Mouse (Mus musculus) E14TG2a.4 (cell line): ENCODE data around the gene Zpbp2.

Experiments used
- H3K27me3 ChIP-seq: 2 replicates; pipeline ENCODE4 v1.6.1; 2014; ENCODE audit warnings: low read length, control low read depth; ENCODE audit not compliant: insufficient read depth
- H3K36me3 ChIP-seq: 2 replicates; pipeline ENCODE4 v1.6.1; 2014; ENCODE audit warnings: low read length, control low read depth; ENCODE audit not compliant: insufficient read depth
- H3K4me1 ChIP-seq: replicated peaks from 2 replicates; pipeline ENCODE4 v1.6.1; 2014; ENCODE audit warnings: low read depth, low read length, control low read depth
- H3K4me3 ChIP-seq: replicated peaks from 2 replicates; pipeline ENCODE4 v1.5.1; 2014; ENCODE audit warnings: mild to moderate bottlenecking, low read length
- H3K9me3 ChIP-seq: 2 replicates; pipeline ENCODE4 v1.6.1; 2014; ENCODE audit warnings: low read length, control low read depth
- CTCF ChIP-seq: conservative IDR thresholded peaks from 2 replicates; pipeline ENCODE4 v1.5.1; 2014; ENCODE audit warnings: low read length
- NANOG ChIP-seq: IDR thresholded peaks from 2 replicates; pipeline ENCODE4 v1.6.1; 2014; ENCODE audit warnings: borderline replicate concordance, low read length, mixed read lengths
- POU5F1 ChIP-seq: IDR thresholded peaks from 2 replicates; pipeline ENCODE4 v1.6.1; 2014; ENCODE audit warnings: low read length, borderline replicate concordance

The Zpbp2 gene

DNA sequence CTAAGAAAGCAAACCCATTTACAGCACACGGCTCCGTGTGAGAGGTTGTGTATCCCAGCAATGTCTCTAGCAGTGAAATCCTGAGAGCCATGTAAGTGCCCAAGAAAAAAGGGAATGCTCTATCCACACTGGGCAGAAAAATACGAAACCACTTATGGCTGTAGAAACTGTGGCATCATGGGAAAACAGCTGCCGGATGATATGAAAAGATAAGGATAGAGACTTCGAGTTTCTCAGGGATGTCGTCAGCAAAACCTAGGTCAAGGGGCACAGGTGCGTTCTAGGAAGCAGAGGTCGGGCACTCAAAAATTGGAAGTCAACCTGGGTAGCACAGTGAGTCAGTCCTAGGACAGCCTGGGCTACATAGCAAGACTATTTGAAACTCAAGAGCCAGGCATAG lies 38.4 kb downstream of the Zpbp2 start:
- Histone ChIP-seq H3K9me3 (no peaks in the 10 kb centered on the region), H3K27me3 (peaks cover 13% of the 10 kb centered on the region), H3K4me3 (no peak overlapping the region), H3K36me3 (peaks cover 10% of the 10 kb centered on the region), H3K4me1 (peaks cover 63% of the 10 kb centered on the region)
- TF ChIP-seq POU5F1 (no peak), CTCF (no peak), NANOG (no peak)

GRCm38 (mm10) chr11:98590548-98591445 lies 39.9 kb downstream of the Zpbp2 start:
- Histone ChIP-seq H3K27me3 (peaks cover 13% of the 10 kb centered on the region), H3K9me3 (no peaks in the 10 kb centered on the region), H3K4me3 (no peak overlapping the region), H3K36me3 (no peaks in the 10 kb centered on the region), H3K4me1 (peaks cover 52% of the 10 kb centered on the region)
- TF ChIP-seq CTCF (no peak), POU5F1 (no peak), NANOG (no peak)

DNA sequence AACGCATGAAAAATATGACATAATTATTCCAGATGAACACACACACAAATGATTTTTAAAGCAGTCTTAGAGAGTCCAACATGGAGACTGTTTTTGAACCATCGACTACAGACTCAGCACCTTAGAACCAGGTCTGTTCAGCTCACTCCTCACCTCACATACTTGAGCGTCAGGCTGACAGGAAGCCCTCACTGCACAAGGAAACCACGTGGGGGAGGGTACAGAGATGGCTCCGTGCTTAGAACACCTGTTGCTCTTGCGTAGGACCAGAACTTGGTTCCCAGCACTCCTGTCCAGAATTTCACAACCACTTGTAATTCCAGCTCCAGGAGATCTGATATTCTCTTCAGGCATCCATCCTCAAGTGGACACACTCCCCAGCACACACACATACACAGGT lies 44.1 kb downstream of the Zpbp2 start:
- TF ChIP-seq NANOG (no peak), POU5F1 (no peak), CTCF (no peak)
- H3K27me3 ChIP-seq, result peaks cover 37% of the 10 kb centered on the region

DNA sequence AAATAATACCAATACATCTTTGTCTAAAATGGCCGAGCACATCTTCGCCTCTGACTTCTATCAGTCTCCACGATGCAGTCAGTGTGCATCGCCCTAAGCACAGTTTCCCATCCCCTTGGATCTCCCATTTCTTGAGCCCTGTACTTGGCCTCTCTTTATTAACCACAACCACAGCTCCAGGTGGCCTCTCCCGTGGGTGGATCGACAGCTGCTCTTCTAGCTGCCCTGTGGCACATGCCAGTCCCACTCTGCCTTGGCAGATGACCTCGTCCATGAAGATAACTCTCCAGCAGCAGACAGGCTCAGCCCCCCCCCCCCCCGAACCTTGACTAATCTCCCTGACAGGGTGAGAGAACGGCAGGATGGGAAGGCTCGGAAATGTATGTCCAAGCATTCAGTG lies 44.6 kb downstream of the Zpbp2 start:
- peaks cover 34% of the 10 kb centered on the region for H3K4me1 ChIP-seq
- H3K9me3 ChIP-seq, result no peaks in the 10 kb centered on the region
- no peaks in the 10 kb centered on the region for H3K36me3 ChIP-seq
- H3K4me3 ChIP-seq, result no peak overlapping the region
- no peak for TF ChIP-seq POU5F1
- no peak for TF ChIP-seq NANOG
- TF ChIP-seq CTCF, result no peak
- H3K27me3 ChIP-seq, result peaks cover 41% of the 10 kb centered on the region

More for the DNA sequence above, 44.1 kb downstream of the Zpbp2 start:
- Histone ChIP-seq H3K9me3 (no peaks in the 10 kb centered on the region), H3K4me3 (no peak overlapping the region), H3K4me1 (peaks cover 34% of the 10 kb centered on the region), H3K36me3 (no peaks in the 10 kb centered on the region)

DNA sequence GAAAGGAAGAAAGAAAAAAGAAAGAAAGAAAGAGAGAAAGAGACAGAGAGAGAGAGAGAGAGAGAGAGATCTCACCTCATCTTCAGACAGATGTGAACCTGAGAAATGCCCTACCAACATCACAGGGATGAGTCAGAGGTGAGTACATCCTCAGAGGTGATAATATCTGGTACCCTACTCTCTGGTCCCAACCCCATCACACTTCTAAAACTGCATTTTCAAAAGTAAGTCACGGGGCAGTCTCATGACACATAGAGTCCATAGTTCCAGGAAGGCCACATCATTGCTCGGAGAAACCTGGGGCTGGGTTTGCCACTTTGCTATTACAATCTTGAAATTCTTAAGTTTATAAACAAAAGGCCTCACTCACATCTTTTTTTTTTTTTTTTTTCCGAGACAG lies 45.1 kb downstream of the Zpbp2 start:
- Histone ChIP-seq H3K36me3 (no peaks in the 10 kb centered on the region), H3K4me1 (peaks cover 34% of the 10 kb centered on the region), H3K27me3 (peaks cover 45% of the 10 kb centered on the region), H3K9me3 (no peaks in the 10 kb centered on the region), H3K4me3 (no peak overlapping the region)
- TF ChIP-seq NANOG, result no peak
- no peak for TF ChIP-seq POU5F1
- TF ChIP-seq CTCF, result no peak

- no peaks in the 10 kb centered on the region for H3K9me3 ChIP-seq
- H3K27me3 ChIP-seq, result peaks cover 43% of the 10 kb centered on the region
- H3K36me3 ChIP-seq, result no peaks in the 10 kb centered on the region
- TF ChIP-seq POU5F1 (no peak), CTCF (peak; percentile 83)
- peaks cover 36% of the 10 kb centered on the region for H3K4me1 ChIP-seq
- H3K4me3 ChIP-seq, result 0 out of 2 replicates have a peak overlapping the region, but pooled peaks have one; percentile 32
These were observed 46.5 kb downstream of the Zpbp2 start for GRCm38 (mm10) chr11:98597363-98597762.

GRCm38 (mm10) chr11:98597991-98598390 lies 47.1 kb downstream of the Zpbp2 start, which contains the start of gene Lrrc3c:
Gene Lrrc3c, plus strand, starts transcription at chr11:98598291.
- Histone ChIP-seq H3K4me3 (peak within 1 kb of the TSS; percentile 69), H3K4me1 (peaks cover 36% of the 10 kb centered on the region), H3K9me3 (no peaks in the 10 kb centered on the region), H3K36me3 (no peaks in the 10 kb centered on the region), H3K27me3 (peaks cover 39% of the 10 kb centered on the region)
- no peak for TF ChIP-seq POU5F1
- no peak for TF ChIP-seq CTCF
- TF ChIP-seq NANOG, result no peak

DNA sequence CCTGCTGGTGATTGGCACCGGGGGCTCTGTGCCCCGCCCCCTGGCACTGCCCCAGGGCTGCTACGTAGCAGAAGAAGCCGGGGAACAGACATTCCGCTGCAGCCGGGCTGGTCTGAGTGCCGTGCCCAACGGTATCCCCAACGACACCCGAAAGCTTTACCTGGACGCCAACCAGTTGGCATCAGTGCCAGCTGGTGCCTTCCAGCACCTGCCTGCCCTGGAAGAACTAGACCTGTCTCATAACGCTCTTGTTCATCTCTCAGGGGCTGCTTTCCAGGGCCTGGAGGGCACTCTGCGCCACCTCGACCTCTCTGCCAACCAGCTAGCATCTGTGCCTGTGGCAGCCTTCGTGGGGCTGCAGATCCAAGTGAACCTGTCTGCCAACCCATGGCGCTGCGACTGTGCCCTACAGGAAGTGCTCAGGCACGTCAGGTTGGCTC lies 48.0 kb downstream of the Zpbp2 start:
- Histone ChIP-seq H3K27me3 (peaks cover 39% of the 10 kb centered on the region), H3K9me3 (no peaks in the 10 kb centered on the region), H3K36me3 (no peaks in the 10 kb centered on the region), H3K4me1 (peaks cover 36% of the 10 kb centered on the region), H3K4me3 (peak overlapping the region; percentile 69)
- TF ChIP-seq POU5F1 (no peak), CTCF (no peak), NANOG (no peak)
